Mouse (Mus musculus) layer of hippocampus, postnatal 25 days (tissue): Measurements from ENCODE around the gene Lin7b. TPM values are rescaled to one million over a fixed set of nuclear protein-coding genes. Genes with fewer than 3 reads are reported as not detected.

Experiments
- DNase-seq, 2 experiments: peaks; one replicate each; pipeline ENCODE4 v3.0.0; 2022; ENCODE audit warnings: mixed read lengths in 2 of 2, low spot score in 1 of 2; ENCODE audit errors: extremely low spot score in 1 of 2
- total RNA-seq, 2 experiments: library from RNA; stranded (reverse); gene quantifications; 2 replicates each; pipeline ENCODE4 v1.2.3; 2021

Lin7b gene
- total RNA-seq, 2 experiments from 2014 or later, result 151 to 155 TPM

GRCm38 (mm10) chr7:45356087-45356486 is 14.3 kb downstream of the Lin7b start:
- DNase-seq, result no peak

GRCm38 (mm10) chr7:45355318-45356020 is 14.9 kb downstream of the Lin7b start:
- DNase-seq, result no peak

GRCm38 (mm10) chr7:45353041-45353440 is 17.3 kb downstream of the Lin7b start:
- DNase-seq, result no peak

- DNase-seq, result no peak
Measured at GRCm38 (mm10) chr7:45346905-45347304, 23.5 kb downstream of the Lin7b start.

- peak in 1 of 2 experiments; percentile 39 for DNase-seq
Measured at GRCm38 (mm10) chr7:45343543-45343942, 26.8 kb downstream of the Lin7b start.

- DNase-seq, result no peak
Measured at GRCm38 (mm10) chr7:45342081-45342480, 28.3 kb downstream of the Lin7b start.

GRCm38 (mm10) chr7:45341303-45341702 is 29.1 kb downstream of the Lin7b start:
- DNase-seq, result peak in 1 of 2 experiments; percentile 73

GRCm38 (mm10) chr7:45340669-45341068 is 29.7 kb downstream of the Lin7b start:
- DNase-seq, result no peak

- DNase-seq, result no peak
Measured at GRCm38 (mm10) chr7:45340066-45340442, 30.3 kb downstream of the Lin7b start.

GRCm38 (mm10) chr7:45339410-45340065 is 30.8 kb downstream of the Lin7b start:
- no peak for DNase-seq

- no peak for DNase-seq
Measured at GRCm38 (mm10) chr7:45338161-45338911, 32.0 kb downstream of the Lin7b start.

- no peak for DNase-seq
Measured at GRCm38 (mm10) chr7:45337469-45337868, 32.9 kb downstream of the Lin7b start.

- no peak for DNase-seq
Measured at GRCm38 (mm10) chr7:45336319-45336718, 34.1 kb downstream of the Lin7b start.

GRCm38 (mm10) chr7:45335056-45335455 is 35.3 kb downstream of the Lin7b start, which contains the start of gene Hrc:
Gene Hrc, plus strand, starts transcription at chr7:45335290.
- DNase-seq, result no peak

GRCm38 (mm10) chr7:45334605-45335004 is 35.8 kb downstream of the Lin7b start:
- DNase-seq, result no peak

GRCm38 (mm10) chr7:45333431-45333982 is 36.9 kb downstream of the Lin7b start, which contains the start of gene Trpm4:
Gene Trpm4, minus strand, starts transcription at chr7:45333780.
- peak; percentile 64 to 65 for DNase-seq

- DNase-seq, result no peak
Measured at GRCm38 (mm10) chr7:45332685-45333425, 37.5 kb downstream of the Lin7b start.

GRCm38 (mm10) chr7:45331502-45331901 is 38.9 kb downstream of the Lin7b start:
- no peak for DNase-seq

GRCm38 (mm10) chr7:45328841-45329475 is 41.4 kb downstream of the Lin7b start:
- DNase-seq, result no peak

- DNase-seq, result no peak
Measured at GRCm38 (mm10) chr7:45325800-45326199, 44.6 kb downstream of the Lin7b start.
